Mouse (Mus musculus) small intestine, adult 2 months (tissue): ENCODE results near the gene Mindy4.

Experiments
- CTCF ChIP-seq: fragments of 200-500 bp; IDR thresholded peaks from 2 replicates; pipeline ENCODE4 v1.5.1; 2012; ENCODE audit warnings: low read depth, mild to moderate bottlenecking, control low read depth, inconsistent platforms, low read length, moderate library complexity, mixed read lengths; ENCODE audit not compliant: insufficient replicate concordance, insufficient read length; ENCODE audit errors: extremely low read depth
- POLR2A ChIP-seq: fragments of 200-500 bp; IDR thresholded peaks from 2 replicates; pipeline ENCODE4 v1.6.1; 2012; ENCODE audit warnings: low read depth, mild to moderate bottlenecking, control low read depth, inconsistent platforms, low read length, moderate library complexity

DNA sequence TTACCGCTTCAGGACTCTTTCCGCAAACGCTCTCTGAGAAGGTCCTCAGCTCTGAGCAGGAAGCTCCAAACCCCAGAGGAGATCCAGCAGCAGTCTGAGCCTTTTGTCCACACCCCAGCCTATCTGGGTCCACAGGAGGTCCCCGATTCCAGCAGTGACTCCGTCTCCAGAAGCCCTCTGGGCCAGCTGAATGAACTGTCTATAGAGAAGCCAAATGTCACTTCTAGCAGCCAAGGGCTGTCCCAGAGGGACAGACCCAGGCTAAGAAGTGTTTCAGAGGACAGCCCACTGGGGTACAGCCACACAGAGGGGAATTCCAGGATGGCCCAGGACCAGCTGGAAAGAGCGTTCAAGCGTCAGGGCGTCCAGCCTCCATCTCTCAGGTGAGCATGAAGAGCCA lies 20.8 kb downstream of the Mindy4 start:
- TF ChIP-seq CTCF (no peak), POLR2A (no peak)
